Mouse (Mus musculus): ENCODE data around the gene Pmp22. TPM values are rescaled to one million over a fixed set of nuclear protein-coding genes. Genes with fewer than 3 reads are reported as not detected.

Gene Pmp22
- polyA plus RNA-seq, 1 experiment from 2014 or later: 95.6 TPM

- no peak overlapping the region for H3K9ac ChIP-seq (ENCODE audit: low read length)
- no peak overlapping the region for H3K4me3 ChIP-seq (ENCODE audit: control insufficient read depth in 1 of 2, insufficient read depth in 1 of 2, low read depth in 1 of 2, low read length in 2 of 2)
- H3K9me3 ChIP-seq (ENCODE audit: control insufficient read depth, low read length): no peaks in the 10 kb centered on the region
- no peaks in the 10 kb centered on the region for H3K36me3 ChIP-seq (ENCODE audit: control insufficient read depth, insufficient read depth, low read length)
- no peak for ATAC-seq (ENCODE audit: insufficient number of reproducible peaks, insufficient read depth, low FRiP score, low read depth)
- no peak overlapping the region for H3K4me2 ChIP-seq (ENCODE audit: low read length)
- 82% methylated on average over 3 of the region's 3 CpGs for WGBS
- H3K27ac ChIP-seq (replicated peaks in 1 of 2; ENCODE audit: control insufficient read depth in 1 of 2, insufficient read depth in 1 of 2, low read depth in 2 of 2, low read length in 2 of 2): no peak overlapping the region
- H3K4me1 ChIP-seq (ENCODE audit: control insufficient read depth in 2 of 2, insufficient read depth in 2 of 2, low read length in 2 of 2): no peaks in the 10 kb centered on the region
- H3K27me3 ChIP-seq (ENCODE audit: control insufficient read depth, insufficient read depth, low read length): no peaks in the 10 kb centered on the region
Observed at GRCm38 (mm10) chr11:63098016-63098415, 30.8 kb upstream of the Pmp22 start.

- Histone ChIP-seq H3K9ac (ENCODE audit: low read length) (no peak overlapping the region), H3K9me3 (ENCODE audit: control insufficient read depth, low read length) (no peaks in the 10 kb centered on the region), H3K4me1 (ENCODE audit: control insufficient read depth in 2 of 2, insufficient read depth in 2 of 2, low read length in 2 of 2) (no peaks in the 10 kb centered on the region), H3K4me3 (ENCODE audit: control insufficient read depth in 1 of 2, insufficient read depth in 1 of 2, low read depth in 1 of 2, low read length in 2 of 2) (no peak overlapping the region), H3K27me3 (ENCODE audit: control insufficient read depth, insufficient read depth, low read length) (no peaks in the 10 kb centered on the region), H3K4me2 (ENCODE audit: low read length) (no peak overlapping the region), H3K36me3 (ENCODE audit: control insufficient read depth, insufficient read depth, low read length) (no peaks in the 10 kb centered on the region), H3K27ac (replicated peaks in 1 of 2; ENCODE audit: control insufficient read depth in 1 of 2, insufficient read depth in 1 of 2, low read depth in 2 of 2, low read length in 2 of 2) (no peak overlapping the region)
- 69% methylated on average over 3 of the region's 3 CpGs for WGBS
- ATAC-seq (ENCODE audit: insufficient number of reproducible peaks, insufficient read depth, low FRiP score, low read depth): no peak
Observed at GRCm38 (mm10) chr11:63099390-63099789, 29.4 kb upstream of the Pmp22 start.

- no peak overlapping the region for H3K4me3 ChIP-seq (ENCODE audit: control insufficient read depth in 1 of 2, insufficient read depth in 1 of 2, low read depth in 1 of 2, low read length in 2 of 2)
- H3K27me3 ChIP-seq (ENCODE audit: control insufficient read depth, insufficient read depth, low read length): no peaks in the 10 kb centered on the region
- no peak overlapping the region for H3K4me2 ChIP-seq (ENCODE audit: low read length)
- no peak overlapping the region for H3K9ac ChIP-seq (ENCODE audit: low read length)
- no peak for ATAC-seq (ENCODE audit: insufficient number of reproducible peaks, insufficient read depth, low FRiP score, low read depth)
- H3K4me1 ChIP-seq (ENCODE audit: control insufficient read depth in 2 of 2, insufficient read depth in 2 of 2, low read length in 2 of 2): peaks cover 2 to 7% of the 10 kb centered on the region in 2 experiments; a peak in 2 of 4 replicates
- no peaks in the 10 kb centered on the region for H3K36me3 ChIP-seq (ENCODE audit: control insufficient read depth, insufficient read depth, low read length)
- no peak overlapping the region for H3K27ac ChIP-seq (replicated peaks in 1 of 2; ENCODE audit: control insufficient read depth in 1 of 2, insufficient read depth in 1 of 2, low read depth in 2 of 2, low read length in 2 of 2)
- no peaks in the 10 kb centered on the region for H3K9me3 ChIP-seq (ENCODE audit: control insufficient read depth, low read length)
- WGBS: 68% methylated on average over 7 of the region's 7 CpGs
Observed at GRCm38 (mm10) chr11:63103256-63103655, 25.5 kb upstream of the Pmp22 start.

GRCm38 (mm10) chr11:63104026-63104425 is 24.8 kb upstream of the Pmp22 start:
- Histone ChIP-seq H3K9me3 (ENCODE audit: control insufficient read depth, low read length) (no peaks in the 10 kb centered on the region), H3K27ac (replicated peaks in 1 of 2; ENCODE audit: control insufficient read depth in 1 of 2, insufficient read depth in 1 of 2, low read depth in 2 of 2, low read length in 2 of 2) (no peak overlapping the region), H3K4me3 (ENCODE audit: control insufficient read depth in 1 of 2, insufficient read depth in 1 of 2, low read depth in 1 of 2, low read length in 2 of 2) (no peak overlapping the region), H3K4me2 (ENCODE audit: low read length) (no peak overlapping the region), H3K9ac (ENCODE audit: low read length) (no peak overlapping the region), H3K36me3 (ENCODE audit: control insufficient read depth, insufficient read depth, low read length) (no peaks in the 10 kb centered on the region), H3K4me1 (ENCODE audit: control insufficient read depth in 2 of 2, insufficient read depth in 2 of 2, low read length in 2 of 2) (peaks cover 2 to 7% of the 10 kb centered on the region in 2 experiments; a peak in 2 of 4 replicates), H3K27me3 (ENCODE audit: control insufficient read depth, insufficient read depth, low read length) (no peaks in the 10 kb centered on the region)
- no peak for ATAC-seq (ENCODE audit: insufficient number of reproducible peaks, insufficient read depth, low FRiP score, low read depth)
- WGBS: 33% methylated on average over 2 of the region's 2 CpGs

GRCm38 (mm10) chr11:63109230-63109775 is 19.5 kb upstream of the Pmp22 start:
- no peaks in the 10 kb centered on the region for H3K9me3 ChIP-seq (ENCODE audit: control insufficient read depth, low read length)
- peaks cover 8 to 11% of the 10 kb centered on the region in 2 experiments; a peak in 3 of 4 replicates for H3K4me1 ChIP-seq (ENCODE audit: control insufficient read depth in 2 of 2, insufficient read depth in 2 of 2, low read length in 2 of 2)
- no peaks in the 10 kb centered on the region for H3K27me3 ChIP-seq (ENCODE audit: control insufficient read depth, insufficient read depth, low read length)
- no peak overlapping the region for H3K4me3 ChIP-seq (ENCODE audit: control insufficient read depth in 1 of 2, insufficient read depth in 1 of 2, low read depth in 1 of 2, low read length in 2 of 2)
- H3K9ac ChIP-seq (ENCODE audit: low read length): no peak overlapping the region
- H3K27ac ChIP-seq (replicated peaks in 1 of 2; ENCODE audit: control insufficient read depth in 1 of 2, insufficient read depth in 1 of 2, low read depth in 2 of 2, low read length in 2 of 2): no peak overlapping the region
- ATAC-seq (ENCODE audit: insufficient number of reproducible peaks, insufficient read depth, low FRiP score, low read depth): no peak
- WGBS: 63% methylated on average over 1 of the region's 1 CpGs
- H3K36me3 ChIP-seq (ENCODE audit: control insufficient read depth, insufficient read depth, low read length): no peaks in the 10 kb centered on the region
- no peak overlapping the region for H3K4me2 ChIP-seq (ENCODE audit: low read length)

DNA sequence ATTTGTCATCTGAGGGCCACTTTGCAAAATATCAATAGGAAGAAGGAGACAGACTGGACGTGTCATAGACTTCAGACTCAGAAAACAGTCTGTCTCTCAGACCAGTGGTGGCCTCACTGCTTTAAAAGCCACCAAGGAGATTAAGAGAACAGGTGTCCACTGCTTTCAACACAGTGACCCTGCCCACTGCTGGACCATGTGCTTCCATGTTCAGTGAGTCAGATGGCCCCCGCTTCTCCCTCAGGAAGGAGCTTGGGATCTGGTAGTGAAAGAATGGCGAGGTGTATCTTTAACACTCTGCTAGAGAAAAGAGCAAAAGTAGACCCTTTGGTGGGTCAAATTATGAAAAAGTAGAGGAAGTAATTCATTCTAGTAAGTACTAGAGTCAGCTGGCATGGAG is 18.5 kb upstream of the Pmp22 start:
- H3K9ac ChIP-seq (ENCODE audit: low read length): no peak overlapping the region
- H3K27ac ChIP-seq (replicated peaks in 1 of 2; ENCODE audit: control insufficient read depth in 1 of 2, insufficient read depth in 1 of 2, low read depth in 2 of 2, low read length in 2 of 2): no peak overlapping the region
- no peaks in the 10 kb centered on the region for H3K36me3 ChIP-seq (ENCODE audit: control insufficient read depth, insufficient read depth, low read length)
- no peak overlapping the region for H3K4me2 ChIP-seq (ENCODE audit: low read length)
- no peak overlapping the region for H3K4me3 ChIP-seq (ENCODE audit: control insufficient read depth in 1 of 2, insufficient read depth in 1 of 2, low read depth in 1 of 2, low read length in 2 of 2)
- peaks cover 13 to 14% of the 10 kb centered on the region in 2 experiments for H3K4me1 ChIP-seq (ENCODE audit: control insufficient read depth in 2 of 2, insufficient read depth in 2 of 2, low read length in 2 of 2)
- WGBS: 87% methylated on average over 3 of the region's 3 CpGs
- no peak for ATAC-seq (ENCODE audit: insufficient number of reproducible peaks, insufficient read depth, low FRiP score, low read depth)
- H3K27me3 ChIP-seq (ENCODE audit: control insufficient read depth, insufficient read depth, low read length): no peaks in the 10 kb centered on the region
- H3K9me3 ChIP-seq (ENCODE audit: control insufficient read depth, low read length): no peaks in the 10 kb centered on the region

GRCm38 (mm10) chr11:63114807-63115641 is 13.8 kb upstream of the Pmp22 start:
- H3K27me3 ChIP-seq (ENCODE audit: control insufficient read depth, insufficient read depth, low read length): no peaks in the 10 kb centered on the region
- WGBS: 57% methylated on average over 8 of the region's 8 CpGs
- no peak overlapping the region for H3K4me3 ChIP-seq (ENCODE audit: control insufficient read depth in 1 of 2, insufficient read depth in 1 of 2, low read depth in 1 of 2, low read length in 2 of 2)
- H3K4me2 ChIP-seq (ENCODE audit: low read length): no peak overlapping the region
- H3K36me3 ChIP-seq (ENCODE audit: control insufficient read depth, insufficient read depth, low read length): no peaks in the 10 kb centered on the region
- peak overlapping the region; percentile 79 to 84 for H3K27ac ChIP-seq (replicated peaks in 1 of 2; ENCODE audit: control insufficient read depth in 1 of 2, insufficient read depth in 1 of 2, low read depth in 2 of 2, low read length in 2 of 2)
- peaks cover 23 to 31% of the 10 kb centered on the region in 2 experiments for H3K4me1 ChIP-seq (ENCODE audit: control insufficient read depth in 2 of 2, insufficient read depth in 2 of 2, low read length in 2 of 2)
- peak; percentile 13; the same call in 1 of the 2 replicates for ATAC-seq (ENCODE audit: insufficient number of reproducible peaks, insufficient read depth, low FRiP score, low read depth)
- H3K9me3 ChIP-seq (ENCODE audit: control insufficient read depth, low read length): no peaks in the 10 kb centered on the region
- H3K9ac ChIP-seq (ENCODE audit: low read length): peak overlapping the region; percentile 14; the same call in 1 of the 2 replicates
